Mouse (Mus musculus) bone marrow macrophage, adult 2 months (primary cell): ENCODE data around the gene Tubb2b. TPM values are rescaled to one million over a fixed set of nuclear protein-coding genes. Genes with fewer than 3 reads are reported as not detected.

Experiments
- H3K27ac ChIP-seq: 2 replicates; pipeline ENCODE4 v1.5.1; 2012; ENCODE audit warnings: low read depth, low read length; ENCODE audit not compliant: insufficient read depth
- H3K4me1 ChIP-seq: 2 replicates; pipeline ENCODE4 v1.6.1; 2012; ENCODE audit warnings: low read length; ENCODE audit not compliant: control insufficient read depth, insufficient read depth
- H3K4me3 ChIP-seq: 2 replicates; pipeline ENCODE4 v1.5.1; 2012; ENCODE audit warnings: mild to moderate bottlenecking, low read length, moderate library complexity; ENCODE audit not compliant: insufficient read depth
- CTCF ChIP-seq: IDR thresholded peaks from 2 replicates; pipeline ENCODE4 v1.5.1; 2012; ENCODE audit warnings: low read depth, mild to moderate bottlenecking, low read length, moderate library complexity
- POLR2A ChIP-seq: IDR thresholded peaks from 2 replicates; pipeline ENCODE4 v1.6.1; 2012; ENCODE audit warnings: mild to moderate bottlenecking, low read depth, low read length, borderline replicate concordance
- polyA plus RNA-seq: library from polyadenylated mRNA; stranded (reverse); fragments of >200 nt; gene quantifications from 2 replicates; pipeline ENCODE4 v1.2.4, GENCODE M21; 2012; ENCODE audit not compliant: missing spikeins, insufficient read depth, insufficient read length

Gene Tubb2b
- polyA plus RNA-seq, 1 experiment = 0.94 TPM

DNA sequence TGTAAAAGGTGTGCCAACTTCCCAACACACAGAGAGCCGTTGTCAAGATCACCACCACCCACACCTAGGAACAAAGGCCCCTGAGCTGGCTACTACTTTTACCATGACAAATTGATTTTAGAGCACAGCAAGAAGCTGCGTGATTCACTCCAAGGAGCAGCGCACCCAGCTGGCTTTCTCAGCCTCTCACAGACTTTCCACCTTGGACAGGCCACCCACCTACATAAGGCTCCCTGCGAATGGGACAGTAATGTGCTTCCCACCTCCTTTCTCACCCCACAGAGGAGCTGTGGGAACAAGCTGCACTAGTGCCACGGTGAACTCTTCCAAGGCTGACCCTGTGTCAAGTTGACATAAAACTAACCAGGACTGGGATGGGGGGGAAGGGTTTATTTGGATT, 13.1 kb upstream of the Tubb2b start:
- TF ChIP-seq POLR2A = no peak
- TF ChIP-seq CTCF = no peak
- H3K27ac ChIP-seq = no peak overlapping the region

GRCm38 (mm10) chr13:34136605-34137004, 6.3 kb upstream of the Tubb2b start:
- no peak overlapping the region for H3K27ac ChIP-seq
- H3K4me3 ChIP-seq = no peak overlapping the region
- 0 out of 2 replicates have a peak, but pooled peaks cover under 1% of the 10 kb centered on the region for H3K4me1 ChIP-seq
- TF ChIP-seq CTCF = no peak
- TF ChIP-seq POLR2A = no peak

More for the DNA sequence above, 13.1 kb upstream of the Tubb2b start:
- Histone ChIP-seq H3K4me3 (no peak overlapping the region), H3K4me1 (no peaks in the 10 kb centered on the region)

DNA sequence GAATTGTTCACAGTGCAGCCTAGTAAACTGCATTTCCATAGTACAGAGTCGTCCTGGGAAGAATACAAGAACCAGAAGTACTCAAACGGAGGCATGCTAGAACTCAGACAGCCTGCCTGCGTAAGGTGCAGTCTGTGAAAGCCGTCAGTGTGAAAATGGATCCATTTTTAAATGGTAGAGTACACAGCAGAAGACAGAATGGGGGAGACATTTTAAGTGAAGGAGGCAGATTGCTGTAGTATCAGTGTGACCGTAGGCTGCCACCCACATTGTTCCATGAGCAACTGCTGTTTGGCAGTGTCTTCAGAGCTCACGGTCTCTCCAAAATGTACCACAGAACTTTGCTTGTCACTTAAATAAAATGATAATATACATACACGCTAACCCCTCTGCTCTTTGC, 4.0 kb upstream of the Tubb2b start:
- no peak overlapping the region for H3K4me3 ChIP-seq
- H3K4me1 ChIP-seq = peaks cover 11% of the 10 kb centered on the region; the same call in 1 of the 2 replicates
- H3K27ac ChIP-seq = no peak overlapping the region
- TF ChIP-seq CTCF (no peak), POLR2A (no peak)

GRCm38 (mm10) chr13:34133326-34134071, 3.2 kb upstream of the Tubb2b start:
- H3K4me1 ChIP-seq = peaks cover 11% of the 10 kb centered on the region; the same call in 1 of the 2 replicates
- no peak for TF ChIP-seq POLR2A
- TF ChIP-seq CTCF = no peak
- H3K27ac ChIP-seq = no peak overlapping the region
- no peak overlapping the region for H3K4me3 ChIP-seq

DNA sequence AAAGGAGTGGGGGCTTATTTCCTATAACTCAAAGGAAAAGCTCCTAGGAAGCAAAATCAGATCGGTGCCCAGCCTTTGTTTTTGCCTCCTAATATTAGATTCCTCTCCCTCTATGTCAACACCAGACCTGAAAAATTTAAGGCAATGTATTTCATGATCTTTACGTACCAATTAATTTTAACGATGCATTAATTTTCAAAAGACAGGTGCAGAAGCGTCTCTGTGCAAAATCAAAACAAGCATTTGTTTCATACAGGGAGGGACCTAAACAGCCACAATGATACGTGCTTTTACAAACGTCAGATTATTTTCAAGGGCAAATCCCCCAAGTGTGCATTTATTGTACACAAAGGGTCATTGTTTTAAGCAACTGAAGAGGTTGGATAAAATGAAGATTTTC, 2.6 kb upstream of the Tubb2b start:
- Histone ChIP-seq H3K27ac (no peak overlapping the region), H3K4me3 (no peak overlapping the region), H3K4me1 (peaks cover 11% of the 10 kb centered on the region; the same call in 1 of the 2 replicates)
- no peak for TF ChIP-seq CTCF
- TF ChIP-seq POLR2A = no peak

GRCm38 (mm10) chr13:34132299-34132698, 2.0 kb upstream of the Tubb2b start:
- peaks cover 11% of the 10 kb centered on the region; the same call in 1 of the 2 replicates for H3K4me1 ChIP-seq
- peak overlapping the region; percentile 12 for H3K4me3 ChIP-seq
- TF ChIP-seq CTCF (no peak), POLR2A (no peak)
- no peak overlapping the region for H3K27ac ChIP-seq

DNA sequence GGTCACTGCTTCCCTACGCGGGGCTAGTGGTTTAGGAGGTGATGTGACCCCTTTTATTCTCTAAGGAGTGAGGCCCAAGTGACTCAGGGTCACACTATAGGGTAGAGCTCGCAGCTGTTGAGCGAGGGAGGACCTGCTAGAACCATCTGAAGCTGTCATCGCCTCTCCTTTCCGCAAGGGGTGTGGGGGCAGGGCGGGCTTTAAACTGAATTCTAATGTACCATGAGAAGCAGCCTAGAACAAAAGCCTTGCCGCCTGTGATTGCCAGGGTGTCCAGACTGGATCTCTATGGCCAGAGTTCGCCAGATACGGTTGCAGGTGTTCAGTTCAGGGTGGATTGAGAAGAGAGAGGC, 1.4 kb upstream of the Tubb2b start:
- Histone ChIP-seq H3K4me1 (peaks cover 11% of the 10 kb centered on the region; the same call in 1 of the 2 replicates), H3K27ac (no peak overlapping the region), H3K4me3 (peak overlapping the region; percentile 72)
- TF ChIP-seq POLR2A = no peak
- no peak for TF ChIP-seq CTCF

DNA sequence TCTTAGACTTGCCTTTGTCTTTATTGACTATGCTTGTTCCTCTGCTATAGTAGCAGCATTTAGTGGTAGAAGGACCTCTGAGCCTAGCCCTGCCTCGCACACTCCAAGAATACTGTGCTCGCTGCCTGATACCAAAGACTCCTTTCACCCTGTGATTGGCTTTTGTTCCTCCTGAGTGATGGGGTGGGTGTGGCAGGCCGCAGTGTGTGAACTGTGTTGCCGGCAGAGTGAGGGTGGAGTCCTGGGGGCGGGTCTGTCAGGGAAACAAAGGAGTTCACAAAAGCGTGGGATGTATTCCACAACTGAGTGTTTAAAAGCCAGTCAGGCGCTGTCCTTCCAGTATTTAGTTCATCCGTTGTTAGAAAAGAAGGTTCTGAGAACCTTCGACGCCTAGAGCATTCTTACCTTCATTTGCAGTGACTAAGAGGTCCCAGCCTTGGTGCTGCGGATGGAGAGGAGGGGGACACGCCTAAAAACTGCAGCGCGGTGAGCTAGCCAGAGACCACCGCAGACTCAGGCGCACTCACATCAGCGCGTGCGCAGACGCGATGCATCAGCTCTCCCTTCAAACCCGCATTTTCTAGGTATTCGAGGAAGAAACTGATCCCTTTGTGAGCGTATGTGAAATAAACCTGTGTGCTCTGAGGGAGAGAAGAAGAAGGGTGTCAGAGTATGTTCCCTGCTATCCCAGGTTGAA, 893 bp upstream of the Tubb2b start:
- Histone ChIP-seq H3K4me3 (peak overlapping the region; percentile 72), H3K27ac (no peak overlapping the region), H3K4me1 (peaks cover 11% of the 10 kb centered on the region; the same call in 1 of the 2 replicates)
- TF ChIP-seq POLR2A (no peak), CTCF (no peak)

DNA sequence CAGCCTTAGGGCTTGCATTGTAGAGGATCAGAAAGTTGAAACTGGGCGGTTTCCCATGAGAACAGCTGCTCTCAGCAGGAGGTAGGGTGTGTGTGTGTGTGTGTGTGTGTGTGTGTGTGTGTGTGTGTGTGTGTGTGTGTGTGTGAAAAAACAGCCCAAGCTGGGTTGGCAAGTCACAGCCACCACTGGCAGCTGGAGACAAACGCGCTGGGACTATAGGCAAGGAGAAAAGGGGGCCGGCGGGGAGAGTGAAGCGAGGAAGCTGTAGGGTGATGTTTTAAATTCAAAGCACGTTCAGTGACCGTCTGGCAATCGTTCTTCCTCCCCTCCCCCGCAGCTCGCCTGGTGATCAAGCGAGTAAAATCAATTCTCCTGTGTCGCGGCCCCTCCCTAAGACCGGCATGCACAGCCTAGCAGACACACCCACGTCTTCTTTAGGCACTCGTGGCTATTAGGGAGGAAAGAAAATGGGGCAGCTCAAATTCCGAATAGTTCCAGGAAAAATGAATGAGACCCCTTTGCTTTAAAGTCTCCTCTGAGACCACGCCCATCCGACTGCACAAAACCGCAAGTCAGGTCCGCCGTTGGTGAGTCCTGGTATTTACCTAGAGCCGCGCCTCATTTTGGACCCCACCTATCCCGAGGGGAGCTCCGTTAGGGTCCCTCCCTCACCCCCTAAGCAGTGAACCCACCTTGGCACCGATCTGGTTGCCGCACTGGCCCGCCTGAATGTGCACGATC, 611 bp downstream of the Tubb2b start:
- H3K27ac ChIP-seq = no peak overlapping the region
- TF ChIP-seq CTCF = no peak
- no peak for TF ChIP-seq POLR2A

More for the DNA sequence above, 611 bp downstream of the Tubb2b start:
- Histone ChIP-seq H3K4me1 (peaks cover 11% of the 10 kb centered on the region; the same call in 1 of the 2 replicates), H3K4me3 (peak overlapping the region; percentile 72)
